Mouse (Mus musculus) inflammation-experienced regulatory T-cells, adult 6 months (primary cell): ENCODE measurements at regions not wholly inside any gene's neighbourhood (a gene's known extent, or its start where the extent isn't known, plus 50 kb on each side); places are given as distances from the start of the nearest gene placed in this dataset.

ENCODE experiments used
- ATAC-seq: one replicate; pipeline ENCODE4 v1.8.0; 2017

- no peak for ATAC-seq
Observed at GRCm38 (mm10) chr1:64195970-64196491, 73.9 kb upstream of the Klf7 start.

GRCm38 (mm10) chr1:64195294-64195693, 73.2 kb upstream of the Klf7 start:
- ATAC-seq = no peak

GRCm38 (mm10) chr1:64193150-64193838, 71.2 kb upstream of the Klf7 start:
- ATAC-seq = no peak

- no peak for ATAC-seq
Observed at GRCm38 (mm10) chr1:64192736-64193135, 70.7 kb upstream of the Klf7 start.

- no peak for ATAC-seq
Observed at GRCm38 (mm10) chr1:64191242-64192220, 69.4 kb upstream of the Klf7 start.

- ATAC-seq = no peak
Observed at GRCm38 (mm10) chr1:64190705-64191104, 68.6 kb upstream of the Klf7 start.

GRCm38 (mm10) chr1:64190097-64190496, 68.0 kb upstream of the Klf7 start:
- ATAC-seq = no peak

- ATAC-seq = no peak
Observed at GRCm38 (mm10) chr1:64189471-64189870, 67.4 kb upstream of the Klf7 start.

GRCm38 (mm10) chr1:64187796-64188513, 65.9 kb upstream of the Klf7 start:
- ATAC-seq = no peak

- ATAC-seq = no peak
Observed at GRCm38 (mm10) chr1:64173708-64174107, 51.6 kb upstream of the Klf7 start.

GRCm38 (mm10) chr1:64172122-64172521, 50.0 kb upstream of the Klf7 start:
- no peak for ATAC-seq
